Mouse (Mus musculus) monocyte, adult 2 months (primary cell): ENCODE measurements at regions not wholly inside any gene's neighbourhood (a gene's known extent, or its start where the extent isn't known, plus 50 kb on each side); places are given as distances from the start of the nearest gene placed in this dataset.

Source experiments
- DNase-seq, 2 experiments: peaks; one replicate each; pipeline ENCODE4 v3.0.0; 2022; ENCODE audit warnings: low spot score in 2 of 2, low read depth in 1 of 2

DNA sequence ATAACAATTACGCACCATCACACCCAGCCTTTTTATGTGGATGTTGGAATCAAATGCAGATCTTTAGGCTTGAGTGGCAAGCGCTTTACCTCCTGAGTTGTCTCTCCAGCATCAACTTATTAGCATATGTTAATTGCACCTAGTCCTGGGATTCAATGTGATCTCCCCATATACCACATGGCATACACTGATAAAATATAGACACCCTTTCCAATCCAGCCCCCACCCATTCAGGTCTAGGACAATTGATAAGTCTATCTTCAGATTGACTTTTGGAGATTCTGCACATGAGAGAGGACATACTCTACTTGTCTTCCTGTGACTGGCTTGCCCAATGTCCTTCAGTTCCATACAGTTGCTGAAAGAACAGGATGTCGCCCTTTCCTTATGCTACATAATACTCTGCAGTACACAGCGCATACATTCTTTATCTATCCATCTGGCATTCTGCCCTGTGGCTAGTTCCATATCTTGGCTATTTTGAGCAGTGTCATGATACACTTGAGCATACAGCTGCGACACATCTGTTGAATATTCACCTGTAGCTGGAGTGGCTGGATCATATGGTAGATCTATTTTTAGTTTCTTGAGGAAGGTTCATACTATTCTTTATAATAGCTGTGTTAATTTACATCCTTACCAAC lies 120.3 kb downstream of the Gsdmc2 start:
- no peak for DNase-seq

DNA sequence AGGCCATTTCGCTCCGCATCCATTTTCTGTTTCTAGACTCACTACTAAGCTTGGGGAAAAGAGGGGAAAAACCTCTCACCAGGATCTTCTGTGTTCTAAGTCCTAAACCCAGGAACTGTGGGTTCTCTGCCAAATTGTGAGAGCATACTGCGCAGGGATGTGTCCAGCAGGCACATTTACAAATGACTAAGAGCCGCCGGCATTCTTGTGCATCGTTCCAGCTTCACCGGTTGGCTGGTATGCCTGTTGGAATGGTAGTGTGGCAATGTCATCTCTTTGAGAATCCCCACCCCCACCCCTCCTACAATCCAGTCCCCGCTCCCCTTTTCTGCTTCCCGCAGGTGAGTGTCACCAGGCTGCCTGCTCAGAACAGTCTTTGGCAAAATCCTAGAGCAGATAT lies 122.0 kb downstream of the Gsdmc2 start:
- DNase-seq, result no peak

- peak in 1 of 2 experiments; percentile 8 for DNase-seq
These were observed 123.2 kb downstream of the Gsdmc2 start for GRCm38 (mm10) chr15:63721669-63722357.

DNA sequence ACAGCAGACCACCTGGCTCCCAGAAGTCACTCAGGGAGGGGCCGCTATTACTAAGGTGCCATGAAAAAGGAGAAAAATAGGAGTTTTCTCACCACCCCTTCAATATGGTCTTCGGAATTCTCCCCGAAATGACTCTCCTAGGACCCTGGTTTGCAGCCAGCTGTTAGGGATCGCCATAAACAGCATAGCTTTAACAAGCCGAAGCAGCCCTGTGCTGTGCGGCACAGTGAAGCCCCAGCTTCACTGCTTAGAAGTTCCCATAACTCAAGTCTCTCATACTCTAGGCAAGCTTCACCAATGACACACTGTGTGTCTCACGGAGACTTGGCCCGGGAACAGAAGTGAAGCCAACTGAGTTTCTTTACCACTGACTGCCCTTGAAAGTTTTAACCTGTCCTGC lies 127.2 kb downstream of the Gsdmc2 start:
- no peak for DNase-seq

DNA sequence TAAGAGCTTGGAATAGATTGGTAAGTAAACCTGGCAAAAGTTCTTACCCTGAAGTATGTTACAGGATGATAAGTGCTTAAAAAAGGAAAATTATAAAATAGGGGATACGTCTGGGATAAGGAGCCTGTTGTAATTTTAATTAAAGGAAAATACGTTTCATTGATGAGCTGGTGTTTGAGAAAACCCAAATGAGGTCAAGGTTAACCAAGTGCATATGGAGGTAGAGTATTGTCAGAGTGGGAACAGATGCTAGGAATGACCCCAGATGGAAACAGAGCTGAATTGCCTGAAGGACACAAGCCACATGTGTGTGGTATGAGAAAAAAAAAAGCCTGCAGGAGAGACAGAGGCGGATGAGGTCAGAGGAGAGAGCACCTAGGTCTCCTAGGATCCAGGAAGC lies 131.3 kb downstream of the Gsdmc2 start:
- no peak for DNase-seq

- no peak for DNase-seq
These were observed 134.6 kb downstream of the Gsdmc2 start for GRCm38 (mm10) chr15:63710381-63710780.

- no peak for DNase-seq
These were observed 135.6 kb downstream of the Gsdmc2 start for GRCm38 (mm10) chr15:63709270-63709933.

- no peak for DNase-seq
These were observed 140.3 kb downstream of the Gsdmc2 start for GRCm38 (mm10) chr15:63704636-63705035.

GRCm38 (mm10) chr15:63697831-63698230 lies 147.1 kb downstream of the Gsdmc2 start:
- DNase-seq, result no peak

GRCm38 (mm10) chr15:63694150-63694549 lies 150.8 kb downstream of the Gsdmc2 start:
- DNase-seq, result no peak

- no peak for DNase-seq
These were observed 151.4 kb downstream of the Gsdmc2 start for GRCm38 (mm10) chr15:63693561-63693960.

- no peak for DNase-seq
These were observed 152.3 kb downstream of the Gsdmc2 start for GRCm38 (mm10) chr15:63692491-63693295.

DNA sequence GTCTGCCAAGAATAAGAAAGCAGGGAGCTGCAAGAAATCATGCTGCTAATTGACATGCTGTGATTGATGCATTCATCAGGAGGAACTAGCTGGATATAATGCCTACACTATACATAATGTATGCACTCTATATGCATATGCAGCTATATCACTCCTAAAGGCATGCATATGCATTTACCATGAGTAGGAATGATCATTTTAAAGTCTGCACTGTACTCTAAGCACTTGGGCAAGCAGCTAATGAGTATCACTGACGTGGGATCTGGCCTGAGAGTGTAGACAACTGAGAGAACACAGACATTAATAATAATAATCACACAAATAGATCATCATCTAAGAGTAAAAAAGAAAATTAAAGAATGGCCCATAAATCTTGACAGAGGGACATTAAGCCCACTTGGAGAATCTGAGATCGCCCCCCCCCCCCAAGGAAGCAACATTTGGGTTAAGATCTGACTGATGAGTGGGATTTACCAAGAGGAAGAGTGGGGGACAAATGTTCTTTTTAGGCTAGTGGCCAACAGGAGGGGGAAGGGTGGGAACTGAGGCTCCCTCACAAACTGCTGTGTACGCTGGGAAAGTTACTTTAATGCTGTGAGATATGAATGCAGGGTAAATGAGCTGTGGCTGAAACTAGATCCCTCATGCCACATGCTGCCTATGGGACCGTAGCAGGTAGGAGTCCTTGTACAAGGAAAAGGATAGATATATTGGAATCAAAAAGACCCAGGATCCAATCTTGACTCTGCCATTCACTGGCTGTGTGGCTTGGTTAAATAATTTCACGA lies 155.0 kb downstream of the Gsdmc2 start:
- no peak for DNase-seq

- no peak for DNase-seq
These were observed 157.1 kb downstream of the Gsdmc2 start for GRCm38 (mm10) chr15:63687852-63688251.

- DNase-seq, result no peak
These were observed 157.9 kb downstream of the Gsdmc2 start for GRCm38 (mm10) chr15:63686954-63687562.

GRCm38 (mm10) chr15:63679984-63680925 lies 164.7 kb downstream of the Gsdmc2 start:
- DNase-seq, result no peak

- DNase-seq, result no peak
These were observed 166.1 kb downstream of the Gsdmc2 start for GRCm38 (mm10) chr15:63678921-63679320.

GRCm38 (mm10) chr15:63675491-63676036 lies 169.4 kb downstream of the Gsdmc2 start:
- DNase-seq, result no peak

DNA sequence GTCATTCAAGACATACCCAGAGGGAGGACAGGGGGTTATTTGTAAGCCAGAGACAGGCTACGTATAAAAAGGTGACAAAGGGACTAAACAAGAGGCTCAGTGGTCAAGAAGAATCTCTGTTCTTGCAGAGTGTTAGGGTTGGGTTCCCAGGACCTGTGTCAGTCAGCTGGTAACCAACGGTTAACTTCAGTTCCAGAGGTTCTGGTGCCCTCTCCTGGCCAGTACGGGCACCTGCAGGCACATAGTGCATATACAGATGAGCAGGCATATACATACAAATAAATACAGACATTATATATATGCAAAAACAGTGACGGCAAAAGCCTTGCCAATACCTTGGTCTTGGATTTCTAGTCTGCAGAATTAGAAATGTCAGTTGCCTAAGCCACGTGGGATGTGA lies 170.6 kb downstream of the Gsdmc2 start:
- DNase-seq, result no peak
